Mouse (Mus musculus): Measurements from ENCODE around the gene Gm8765.
"Not testable (repeated sequence)": the region's sequence is repeated elsewhere in the genome, so short reads cannot be mapped to it uniquely, and the experiment has no call there.

The Gm8765 gene

GRCm38 (mm10) chr13:50698012-50698411, at the start of gene Gm8765:
Gene Gm8765, plus strand, starts transcription at chr13:50698312.
- DNase-seq, result not testable (repeated sequence)

GRCm38 (mm10) chr13:50648771-50649170, 49.3 kb upstream of the Gm8765 start:
- not testable (repeated sequence) for DNase-seq

GRCm38 (mm10) chr13:50750282-50750681, 52.2 kb downstream of the Gm8765 start:
- not testable (repeated sequence) for DNase-seq

- no peak for DNase-seq
Observed at GRCm38 (mm10) chr13:50751732-50752131, 53.6 kb downstream of the Gm8765 start.

- not testable (repeated sequence) for DNase-seq
Observed at GRCm38 (mm10) chr13:50752961-50753360, 54.8 kb downstream of the Gm8765 start.
